In genomic region chr6:59426534-59426885, GRCm38 (mm10) we compare ENCODE assay signal across 8 mouse cellular contexts. TPM values are rescaled to one million over a fixed set of nuclear protein-coding genes. Genes with fewer than 3 reads are reported as not detected.
DNase-seq lines count a peak whose midpoint lies in the region; ATAC-seq lines count a peak whose summit lies in the region.

No protein-coding gene starts in this region.

- peak overlapping the region; percentile 58 for H3K4me3 ChIP-seq in kidney, embryonic 16.5 days (ENCODE audit: low read length)
- peak overlapping the region; percentile 55 for H3K4me3 ChIP-seq in embryonic facial prominence, embryonic 13.5 days
- peak overlapping the region; percentile 40 for H3K4me3 ChIP-seq in intestine, embryonic 14.5 days (ENCODE audit: low read depth, low read length)
- H3K4me3 ChIP-seq in midbrain, embryonic 15.5 days: peak overlapping the region; percentile 71

- WGBS in kidney, embryonic 16.5 days: 52% methylated on average over 3 of the region's 3 CpGs
- WGBS in embryonic facial prominence, embryonic 13.5 days: 37% methylated on average over 3 of the region's 3 CpGs
- 48% methylated on average over 3 of the region's 3 CpGs for WGBS in intestine, embryonic 14.5 days
- 40% methylated on average over 3 of the region's 3 CpGs for whole genome bisulfite sequencing in midbrain, embryonic 15.5 days

- no peak; the same call in 1 of the 2 replicates for ATAC-seq in kidney, embryonic 16.5 days (ENCODE audit: low FRiP score, low TSS enrichment)
- ATAC-seq in embryonic facial prominence, embryonic 13.5 days (ENCODE audit: insufficient number of reproducible peaks, insufficient read depth, low FRiP score, low TSS enrichment, low read depth): no peak
- peak; percentile 63; the same call in 1 of the 2 replicates for ATAC-seq in intestine, embryonic 14.5 days (replicated peaks; ENCODE audit: low FRiP score, low TSS enrichment, low read depth)
- no peak; the same call in 1 of the 2 replicates for ATAC-seq in midbrain, embryonic 15.5 days (replicated peaks)

- intact Hi-C loops in left cerebral cortex, postnatal 25 days (cut with DNase I): loop anchor here (5.0 kb wide), 1 partner anchor 179 kb away; no protein-coding TSS in a partner anchor

- no peaks in the 10 kb centered on the region for H3K36me3 ChIP-seq in kidney, embryonic 16.5 days (ENCODE audit: insufficient read depth, low read length)
- no peaks in the 10 kb centered on the region for H3K36me3 ChIP-seq in embryonic facial prominence, embryonic 13.5 days
- H3K36me3 ChIP-seq in intestine, embryonic 14.5 days (ENCODE audit: control insufficient read depth, insufficient read depth, low read length): no peaks in the 10 kb centered on the region
- no peaks in the 10 kb centered on the region for H3K36me3 ChIP-seq in midbrain, embryonic 15.5 days (replicated peaks)

- DNase-seq in kidney, postnatal 36 days: no peak
- DNase-seq in intestine, embryonic 14.5 days (ENCODE audit: low spot score): no peak
- no peak for DNase-seq in thymus, postnatal 10 days (ENCODE audit: low spot score in 2 of 2)
- no peak for DNase-seq in adrenal gland, adult 2 months
- no peak for DNase-seq in left cerebral cortex, postnatal 25 days (ENCODE audit: low spot score in 2 of 2)

- H3K27me3 ChIP-seq in kidney, embryonic 16.5 days (ENCODE audit: insufficient read depth, low read length): no peaks in the 10 kb centered on the region; the same call in 1 of the 2 replicates
- no peaks in the 10 kb centered on the region for H3K27me3 ChIP-seq in embryonic facial prominence, embryonic 13.5 days
- no peaks in the 10 kb centered on the region for H3K27me3 ChIP-seq in intestine, embryonic 14.5 days (replicated peaks; ENCODE audit: control insufficient read depth, insufficient read depth, low read length)
- H3K27me3 ChIP-seq in midbrain, embryonic 15.5 days (replicated peaks): no peaks in the 10 kb centered on the region

- H3K4me1 ChIP-seq in kidney, embryonic 16.5 days (ENCODE audit: insufficient read depth, low read length): 0 out of 2 replicates have a peak, but pooled peaks cover 4% of the 10 kb centered on the region
- H3K4me1 ChIP-seq in embryonic facial prominence, embryonic 13.5 days: peaks cover 11% of the 10 kb centered on the region
- H3K4me1 ChIP-seq in intestine, embryonic 14.5 days (replicated peaks; ENCODE audit: control insufficient read depth, insufficient read depth, low read length): 0 out of 2 replicates have a peak, but pooled peaks cover 3% of the 10 kb centered on the region
- H3K4me1 ChIP-seq in midbrain, embryonic 15.5 days: peaks cover 19% of the 10 kb centered on the region; the same call in 1 of the 2 replicates

- no peaks in the 10 kb centered on the region for H3K9me3 ChIP-seq in kidney, embryonic 16.5 days (ENCODE audit: low read length)
- no peaks in the 10 kb centered on the region for H3K9me3 ChIP-seq in embryonic facial prominence, embryonic 13.5 days
- H3K9me3 ChIP-seq in intestine, embryonic 14.5 days (ENCODE audit: control insufficient read depth, low read length): no peaks in the 10 kb centered on the region
- H3K9me3 ChIP-seq in midbrain, embryonic 15.5 days: no peaks in the 10 kb centered on the region

- peak overlapping the region; percentile 86 for H3K4me2 ChIP-seq in kidney, embryonic 16.5 days (replicated peaks; ENCODE audit: low read depth, low read length)
- peak overlapping the region; percentile 87 for H3K4me2 ChIP-seq in embryonic facial prominence, embryonic 13.5 days
- peak overlapping the region; percentile 59 for H3K4me2 ChIP-seq in intestine, embryonic 14.5 days (ENCODE audit: low read length)
- H3K4me2 ChIP-seq in midbrain, embryonic 15.5 days: peak overlapping the region; percentile 84

- H3K27ac ChIP-seq in kidney, embryonic 16.5 days (ENCODE audit: low read length): peak overlapping the region; percentile 81
- peak overlapping the region; percentile 75 for H3K27ac ChIP-seq in embryonic facial prominence, embryonic 13.5 days
- peak overlapping the region; percentile 17; the same call in 1 of the 2 replicates for H3K27ac ChIP-seq in intestine, embryonic 14.5 days (ENCODE audit: low read depth)
- peak overlapping the region; percentile 85 for H3K27ac ChIP-seq in midbrain, embryonic 15.5 days

- peak overlapping the region; percentile 74 for H3K9ac ChIP-seq in kidney, embryonic 16.5 days (replicated peaks; ENCODE audit: low read length)
- peak overlapping the region; percentile 76 for H3K9ac ChIP-seq in embryonic facial prominence, embryonic 13.5 days
- H3K9ac ChIP-seq in intestine, embryonic 14.5 days (ENCODE audit: low read length): peak overlapping the region; percentile 45
- H3K9ac ChIP-seq in midbrain, embryonic 15.5 days: peak overlapping the region; percentile 74

RNA-seq across cellular contexts. Expression of gene Gprin3, which starts 0.4 kb away (rescaled TPM):
- 1.7 and 2.4 TPM in 2 replicates for polyA plus RNA-seq in kidney, embryonic 16.5 days (2015; fragmentation: Nextera tagmentation; extraction: Ambion mirVana)
- polyA plus RNA-seq in embryonic facial prominence, embryonic 13.5 days (2015; fragmentation: Nextera tagmentation; extraction: Ambion mirVana): 2.5 and 3.0 TPM in 2 replicates
- 4.2 and 5.3 TPM in 2 replicates for polyA plus RNA-seq in intestine, embryonic 14.5 days (2014; fragmentation: Nextera tagmentation; extraction: Ambion mirVana)
- polyA plus RNA-seq in midbrain, embryonic 15.5 days (2015; fragmentation: Nextera tagmentation; extraction: Ambion mirVana): 9.0 and 9.3 TPM in 2 replicates
- total RNA-seq in adrenal gland, adult 2 months (2021): 1 to 10 TPM; 1.4 to 2.3 TPM
- 0.04 and 0.15 TPM in 2 replicates for polyA plus RNA-seq in adrenal gland, adult 2 months (2012; rRNA removed)
- total RNA-seq in left cerebral cortex, postnatal 25 days (2021): 10 to 100 TPM in 1 of 2 experiments, 1 to 10 TPM in 1; 8.1 to 18.0 TPM

Comparison
In these comparisons a context has a peak if more than half of its experiments do, and no peak if none do; other contexts are left out.
1. H3K27ac ChIP-seq: peak in every context shown above with its lines; median percentile 85 in midbrain, embryonic 15.5 days; 81 in kidney, embryonic 16.5 days; 75 in embryonic facial prominence, embryonic 13.5 days; 17 in intestine, embryonic 14.5 days.